Mouse (Mus musculus) liver, embryonic 14.5 days (tissue): ENCODE results near the gene Itgb3. TPM values are rescaled to one million over a fixed set of nuclear protein-coding genes. Genes with fewer than 3 reads are reported as not detected.

ENCODE experiments used
- ATAC-seq: fragments of 200-750 bp; cut with Nextera tagmentation; 2 replicates; pipeline ENCODE4 v1.8.0; 2017; ENCODE audit warnings: moderate number of reproducible peaks, mild to moderate bottlenecking, moderate library complexity; ENCODE audit not compliant: insufficient read depth
- DNase-seq, 3 experiments: peaks; one replicate each; pipeline ENCODE4 v3.0.0-alpha.2; 2012 to 2013; ENCODE audit warnings: low read depth in 3 of 3, low spot score in 3 of 3
- H3K27ac ChIP-seq: fragments of 300-500 bp; sonication (generic); 2 replicates; pipeline ENCODE4 v1.5.1; 2014; ENCODE audit warnings: moderate library complexity, mild to moderate bottlenecking, control low read depth, inconsistent platforms
- H3K27me3 ChIP-seq: fragments of 300-500 bp; sonication (generic); 2 replicates; pipeline ENCODE4 v1.6.1; 2014; ENCODE audit warnings: mild to moderate bottlenecking, low read length, moderate library complexity; ENCODE audit not compliant: control insufficient read depth, insufficient read depth
- H3K36me3 ChIP-seq: fragments of 300-500 bp; sonication (generic); replicated peaks from 2 replicates; pipeline ENCODE4 v1.6.1; 2014; ENCODE audit warnings: low read depth; ENCODE audit not compliant: control insufficient read depth, insufficient read depth
- H3K4me1 ChIP-seq, 2 experiments: fragments of 200-500 bp in 1 of 2; fragments of 300-500 bp in 1 of 2; sonication (generic) in 1 of 2; replicated peaks; 2 replicates each; pipeline ENCODE4 v1.6.1; 2012 to 2014; ENCODE audit warnings: antibody characterized with exemption in 1 of 2, inconsistent platforms in 1 of 2, low read length in 1 of 2; ENCODE audit not compliant: control insufficient read depth in 2 of 2, insufficient read depth in 2 of 2
- H3K4me2 ChIP-seq: fragments of 300-500 bp; sonication (generic); 2 replicates; pipeline ENCODE4 v1.6.1; 2014; ENCODE audit warnings: low read depth, mild to moderate bottlenecking, control low read depth, moderate library complexity
- H3K4me3 ChIP-seq, 2 experiments: fragments of 200-500 bp in 1 of 2; fragments of 300-500 bp in 1 of 2; sonication (generic) in 1 of 2; 2 replicates each; pipeline ENCODE4 v1.5.1; 2012 to 2014; ENCODE audit warnings: low read depth in 2 of 2, low read length in 2 of 2, mild to moderate bottlenecking in 2 of 2, control low read depth in 1 of 2, inconsistent platforms in 1 of 2, moderate library complexity in 1 of 2; ENCODE audit not compliant: insufficient read depth in 1 of 2
- H3K9ac ChIP-seq: fragments of 300-500 bp; sonication (generic); replicated peaks from 2 replicates; pipeline ENCODE4 v1.6.1; 2014; ENCODE audit warnings: mild to moderate bottlenecking, control low read depth, moderate library complexity
- H3K9me3 ChIP-seq: fragments of 300-500 bp; sonication (generic); 2 replicates; pipeline ENCODE4 v1.6.1; 2016; ENCODE audit warnings: low read length, mixed read lengths; ENCODE audit not compliant: control insufficient read depth
- CTCF ChIP-seq: IDR thresholded peaks from 2 replicates; pipeline ENCODE4 v1.5.1; 2016; ENCODE audit warnings: antibody characterized with exemption, low read depth, control low read depth
- EP300 ChIP-seq: IDR thresholded peaks from 2 replicates; pipeline ENCODE4 v1.6.1; 2016; ENCODE audit warnings: antibody characterized with exemption, low read depth
- WGBS: fragments of 180-500 bp; shearing (Covaris S2); extraction: QIAGEN DNeasy Blood & Tissue Kit; methylation state at CpG from one replicate; pipeline ENCODE4 v1.1.7; 2014; ENCODE audit not compliant: insufficient replicate concordance; 5-methylcytosine and 5-hydroxymethylcytosine counted together
- polyA plus RNA-seq, 2 experiments: library from polyadenylated mRNA; depleted of rRNA in 1 of 2; stranded (reverse) in 1 of 2; unstranded in 1 of 2; fragments of >200 nt; fragmentation: Nextera tagmentation in 1 of 2; extraction: Ambion mirVana in 1 of 2; gene quantifications; 2 replicates each; pipeline versions ENCODE4 v1.2.1 to v1.2.3; 2012 to 2014

Gene Itgb3
- polyA plus RNA-seq, 2 experiments: 5.7 to 11.2 TPM

DNA sequence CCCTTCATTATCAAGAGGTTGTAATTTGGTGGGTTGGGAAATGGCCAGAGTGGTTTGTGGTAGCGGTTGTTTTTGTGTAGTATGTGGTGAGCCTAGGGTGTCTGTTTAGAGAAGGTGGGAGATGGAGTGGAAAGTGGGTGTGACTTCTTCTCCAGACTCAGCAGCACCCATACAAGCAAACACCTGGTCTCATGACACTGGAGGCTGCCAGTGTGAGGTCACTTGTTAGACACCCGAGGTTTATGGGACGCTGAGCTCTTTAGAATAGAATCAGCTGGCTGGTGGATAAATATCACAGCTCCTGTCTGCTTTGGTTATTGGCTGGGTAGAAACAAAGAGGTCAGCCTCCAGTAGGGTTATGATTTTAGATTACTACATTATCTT lies 56.1 kb downstream of the Itgb3 start:
- Histone ChIP-seq H3K9ac (no peak overlapping the region), H3K4me2 (no peak overlapping the region), H3K4me3 (no peak overlapping the region), H3K36me3 (no peaks in the 10 kb centered on the region), H3K27ac (no peak overlapping the region), H3K9me3 (no peaks in the 10 kb centered on the region; the same call in 1 of the 2 replicates), H3K4me1 (peaks cover 10 to 14% of the 10 kb centered on the region in 2 experiments), H3K27me3 (no peaks in the 10 kb centered on the region)
- 31% methylated on average over 3 of the region's 3 CpGs for WGBS
- TF ChIP-seq EP300 (no peak), CTCF (no peak)
- ATAC-seq (no peak), DNase-seq (no peak)

DNA sequence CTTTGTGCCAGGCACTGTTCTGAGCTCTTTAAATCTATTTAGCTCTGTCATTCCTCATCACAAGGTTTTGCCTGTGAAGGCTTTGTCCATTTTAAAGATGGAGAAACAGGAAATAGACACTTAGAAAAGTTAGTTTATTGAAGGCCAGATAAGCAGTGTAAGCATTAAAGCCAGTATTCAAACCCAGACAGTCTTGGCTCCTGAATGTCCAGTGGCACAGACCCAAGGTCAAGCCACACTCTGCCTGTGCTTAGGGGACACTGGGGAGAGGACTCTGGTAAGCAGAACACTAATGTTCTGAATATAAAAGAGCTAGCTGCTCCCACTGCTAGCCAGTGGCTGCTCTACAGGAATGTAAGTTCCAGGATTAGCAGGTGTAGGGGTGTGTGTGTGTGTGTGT lies 56.6 kb downstream of the Itgb3 start:
- no peaks in the 10 kb centered on the region for H3K36me3 ChIP-seq
- ATAC-seq (no peak), DNase-seq (no peak)
- no peak overlapping the region for H3K9ac ChIP-seq
- no peak overlapping the region for H3K4me2 ChIP-seq
- H3K4me3 ChIP-seq: no peak overlapping the region
- H3K27me3 ChIP-seq: no peaks in the 10 kb centered on the region
- no peak for TF ChIP-seq EP300
- TF ChIP-seq CTCF: no peak
- H3K9me3 ChIP-seq: no peaks in the 10 kb centered on the region; the same call in 1 of the 2 replicates
- peaks cover 10 to 14% of the 10 kb centered on the region in 2 experiments for H3K4me1 ChIP-seq
- no peak overlapping the region for H3K27ac ChIP-seq

DNA sequence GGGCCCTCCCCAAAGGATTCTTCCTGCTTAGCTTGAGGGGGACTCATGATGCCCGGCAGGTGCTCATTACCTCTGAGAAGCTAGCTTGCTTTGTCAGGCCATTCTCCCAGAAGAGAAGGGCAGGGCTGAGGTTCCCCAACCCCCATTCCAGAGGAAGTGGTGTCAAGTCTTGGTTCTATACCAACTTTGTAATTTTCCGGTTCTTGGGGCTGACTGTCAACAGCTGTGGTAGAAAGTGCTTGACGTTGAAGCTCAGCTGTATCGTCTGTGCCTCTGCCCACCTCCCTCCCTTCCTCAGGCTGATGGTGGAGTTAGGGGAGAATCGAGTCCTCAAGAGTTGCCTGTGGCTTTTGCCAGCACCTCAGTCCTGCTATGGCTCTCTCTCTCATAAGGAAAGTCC lies 59.6 kb downstream of the Itgb3 start:
- Histone ChIP-seq H3K4me3 (no peak overlapping the region), H3K9me3 (no peaks in the 10 kb centered on the region), H3K4me2 (no peak overlapping the region), H3K4me1 (no peaks in the 10 kb centered on the region; a peak in 1 of 4 replicates), H3K27ac (no peak overlapping the region), H3K36me3 (no peaks in the 10 kb centered on the region), H3K9ac (no peak overlapping the region), H3K27me3 (no peaks in the 10 kb centered on the region)
- DNase-seq (no peak), ATAC-seq (no peak)
- TF ChIP-seq CTCF (no peak), EP300 (no peak)
- 29% methylated on average over 5 of the region's 5 CpGs for WGBS

DNA sequence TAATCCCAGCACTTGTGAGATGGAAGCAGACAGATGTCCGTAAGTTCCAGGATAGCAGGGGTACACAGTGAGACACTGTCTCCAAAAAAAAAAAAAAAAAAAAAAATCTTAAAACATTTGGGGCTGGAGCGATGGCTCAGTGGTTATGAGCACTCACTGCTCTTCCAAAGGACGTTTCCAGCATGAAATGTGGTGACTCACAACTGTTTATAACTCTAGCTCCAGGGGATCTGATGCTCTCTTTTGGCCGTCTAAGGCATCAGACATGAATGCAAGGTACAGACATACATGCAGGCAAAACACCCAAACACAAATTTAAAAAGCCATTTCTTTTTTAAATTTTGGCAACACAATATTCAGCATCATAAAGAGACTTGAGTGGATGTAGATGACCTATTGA lies 65.6 kb downstream of the Itgb3 start:
- 60% methylated on average over 4 of the region's 4 CpGs for WGBS
- no peaks in the 10 kb centered on the region for H3K4me1 ChIP-seq
- H3K36me3 ChIP-seq: no peaks in the 10 kb centered on the region
- H3K9me3 ChIP-seq: no peaks in the 10 kb centered on the region
- DNase-seq: no peak
- TF ChIP-seq CTCF (no peak), EP300 (no peak)
- H3K27ac ChIP-seq: no peak overlapping the region
- H3K4me2 ChIP-seq: no peak overlapping the region
- no peaks in the 10 kb centered on the region for H3K27me3 ChIP-seq
- no peak for ATAC-seq
- H3K4me3 ChIP-seq: no peak overlapping the region
- no peak overlapping the region for H3K9ac ChIP-seq

DNA sequence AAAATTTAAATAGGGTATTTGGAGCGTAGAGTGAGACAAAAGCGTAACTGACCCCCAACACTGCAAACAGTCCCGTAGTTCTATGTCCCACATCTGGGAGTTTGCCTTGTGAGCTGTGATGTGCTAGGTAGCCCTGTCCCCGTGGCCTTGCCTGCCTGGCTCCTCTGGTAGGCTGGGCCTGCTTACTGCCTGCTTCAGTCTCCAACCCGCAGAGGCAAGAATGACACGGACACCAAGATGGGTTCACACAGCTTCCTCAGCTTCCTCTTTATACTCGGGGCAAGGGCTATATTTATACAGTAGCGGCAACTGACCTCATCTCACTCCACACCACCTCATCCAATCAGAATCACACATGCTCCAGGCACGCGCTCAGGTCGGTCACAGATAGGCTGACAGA lies 67.0 kb downstream of the Itgb3 start:
- no peak for DNase-seq
- no peak overlapping the region for H3K9ac ChIP-seq
- H3K36me3 ChIP-seq: no peaks in the 10 kb centered on the region
- H3K4me3 ChIP-seq: no peak overlapping the region
- TF ChIP-seq CTCF (no peak), EP300 (no peak)
- no peaks in the 10 kb centered on the region for H3K4me1 ChIP-seq
- H3K27ac ChIP-seq: no peak overlapping the region
- no peaks in the 10 kb centered on the region for H3K9me3 ChIP-seq
- WGBS: 69% methylated on average over 11 of the region's 11 CpGs
- ATAC-seq: no peak
- no peak overlapping the region for H3K4me2 ChIP-seq
- H3K27me3 ChIP-seq: no peaks in the 10 kb centered on the region

DNA sequence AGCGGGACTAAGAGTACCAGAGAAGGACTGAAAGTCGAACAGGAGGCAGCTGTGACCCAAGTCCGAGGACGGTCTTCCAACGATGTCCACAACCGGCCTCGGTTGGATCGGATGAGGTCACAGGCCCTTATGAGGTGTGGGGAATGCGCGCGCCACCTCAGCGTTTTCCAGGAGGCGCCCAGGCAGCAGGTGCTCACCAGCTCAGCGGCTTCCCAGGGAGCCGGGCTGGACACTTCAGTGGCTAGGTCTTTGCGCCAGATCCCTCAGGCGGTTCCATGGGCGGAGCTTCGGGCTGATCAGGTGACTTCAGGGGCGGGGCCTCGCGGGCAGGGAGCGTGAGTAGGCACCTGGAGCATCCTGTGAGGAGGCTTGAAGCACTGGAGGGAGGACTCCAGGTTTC lies 77.7 kb downstream of the Itgb3 start, which contains the start of gene Gm11639:
Gm11639 (plus strand) TSS at position 160 of the 400 bp plus-strand sequence.
- H3K9me3 ChIP-seq: no peaks in the 10 kb centered on the region
- H3K4me1 ChIP-seq: no peaks in the 10 kb centered on the region; a peak in 1 of 4 replicates
- no peaks in the 10 kb centered on the region for H3K36me3 ChIP-seq
- WGBS: 26% methylated on average over 23 of the region's 23 CpGs
- DNase-seq (no peak), ATAC-seq (peak; percentile 41; the same call in 1 of the 2 replicates)
- no peak within 1 kb of the TSS for H3K9ac ChIP-seq
- no peak within 1 kb of the TSS for H3K27ac ChIP-seq
- TF ChIP-seq CTCF (no peak), EP300 (no peak)
- peak within 1 kb of the TSS; percentile 31; the same call in 1 of the 2 replicates for H3K4me2 ChIP-seq
- H3K4me3 ChIP-seq: no peak within 1 kb of the TSS
- H3K27me3 ChIP-seq: no peaks in the 10 kb centered on the region
